Mouse (Mus musculus) urinary bladder, postnatal 25 days (tissue): ENCODE measurements around the gene Dnajc21.

Experiments
- DNase-seq: peaks from one replicate; pipeline ENCODE4 v3.0.0; 2022; ENCODE audit warnings: low spot score

Dnajc21 gene

DNA sequence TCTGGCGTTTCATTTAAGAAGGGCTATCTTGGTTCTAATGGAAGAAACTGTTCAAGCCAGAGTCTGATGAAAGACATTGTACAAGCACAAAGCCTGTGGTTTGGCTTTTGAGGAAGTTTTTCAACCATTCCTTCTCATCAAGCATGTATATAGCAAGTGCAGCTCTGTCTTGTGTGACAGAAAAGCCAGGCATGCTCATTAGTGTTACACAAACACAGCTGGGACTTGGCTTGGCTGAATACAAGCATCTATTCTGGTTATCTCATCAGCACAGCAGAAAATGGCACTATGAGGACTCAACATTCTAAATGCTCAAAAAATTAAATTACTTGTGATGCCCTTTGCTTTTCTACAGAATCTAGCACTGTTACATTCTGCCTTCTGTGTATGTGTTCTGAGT lies 33.4 kb downstream of the Dnajc21 start:
- DNase-seq = no peak

DNA sequence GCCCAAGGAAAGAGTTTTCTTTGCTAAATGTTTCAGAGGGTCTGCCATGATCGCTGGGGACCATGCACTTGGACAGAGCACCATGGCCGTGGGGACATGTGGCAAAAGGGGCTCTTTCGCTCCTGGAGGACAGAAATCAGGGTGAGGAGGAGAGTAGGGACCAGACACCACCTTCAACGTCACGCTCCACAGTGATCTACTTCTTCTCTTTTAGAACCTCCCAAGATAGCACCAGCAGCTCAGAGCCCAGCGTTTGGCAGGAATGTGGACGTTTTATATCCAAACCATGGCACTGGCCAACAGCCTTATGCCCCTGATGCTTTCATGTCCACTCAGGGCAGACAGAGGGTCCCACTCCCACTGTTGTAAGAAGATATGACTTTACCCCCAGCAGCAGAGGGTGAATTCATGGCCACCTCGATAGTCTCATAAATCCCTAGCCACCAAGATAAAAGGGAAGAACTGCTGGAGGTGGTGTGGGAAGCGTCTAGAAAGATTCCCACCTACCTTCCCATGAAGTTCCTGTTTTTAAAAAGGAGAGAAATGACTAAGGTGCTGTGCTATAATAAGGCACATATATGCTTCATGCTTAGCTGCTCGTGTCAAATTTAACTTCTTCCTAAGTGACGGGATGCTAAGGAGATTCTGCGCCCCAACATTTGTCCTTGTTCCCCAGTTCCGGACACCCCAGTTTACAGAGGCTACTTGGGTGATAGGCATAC lies 43.6 kb downstream of the Dnajc21 start:
- no peak for DNase-seq

DNA sequence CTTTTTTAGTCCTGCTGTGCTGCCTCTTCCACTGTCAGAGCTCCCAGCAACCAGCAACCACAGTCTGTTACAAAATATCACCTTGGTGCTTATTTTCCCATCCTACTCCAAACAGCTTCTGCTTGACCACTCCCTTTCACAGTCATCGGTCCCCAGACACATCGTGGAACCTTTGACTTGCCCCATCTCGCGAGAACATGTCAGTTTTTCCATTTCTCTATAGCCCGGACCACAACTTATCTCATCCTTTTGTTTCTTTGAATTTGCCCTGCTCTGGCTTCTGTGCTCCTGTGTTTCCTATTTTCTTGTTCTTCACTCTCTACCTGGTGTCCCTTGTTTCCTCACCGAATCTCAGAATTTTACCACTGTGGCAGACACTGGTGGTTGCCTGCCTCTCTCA lies 44.2 kb downstream of the Dnajc21 start:
- no peak for DNase-seq

DNA sequence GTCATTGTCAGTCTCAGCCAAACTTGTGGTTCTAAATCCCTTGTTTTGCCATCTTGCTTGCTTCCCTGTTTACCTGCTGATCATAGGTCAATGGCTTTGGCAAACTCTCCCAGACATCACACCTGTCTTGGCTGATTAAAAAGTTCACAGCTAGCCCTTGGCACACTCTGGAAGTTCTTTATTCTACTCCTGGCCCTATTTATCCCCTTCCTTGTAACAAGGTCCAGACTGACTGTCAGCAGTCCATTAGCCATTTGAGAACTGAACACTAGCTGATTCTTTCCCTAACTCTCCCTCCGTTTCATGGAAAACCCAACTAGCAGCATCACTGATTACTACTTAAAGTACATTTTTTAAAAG lies 48.6 kb downstream of the Dnajc21 start:
- DNase-seq = no peak

DNA sequence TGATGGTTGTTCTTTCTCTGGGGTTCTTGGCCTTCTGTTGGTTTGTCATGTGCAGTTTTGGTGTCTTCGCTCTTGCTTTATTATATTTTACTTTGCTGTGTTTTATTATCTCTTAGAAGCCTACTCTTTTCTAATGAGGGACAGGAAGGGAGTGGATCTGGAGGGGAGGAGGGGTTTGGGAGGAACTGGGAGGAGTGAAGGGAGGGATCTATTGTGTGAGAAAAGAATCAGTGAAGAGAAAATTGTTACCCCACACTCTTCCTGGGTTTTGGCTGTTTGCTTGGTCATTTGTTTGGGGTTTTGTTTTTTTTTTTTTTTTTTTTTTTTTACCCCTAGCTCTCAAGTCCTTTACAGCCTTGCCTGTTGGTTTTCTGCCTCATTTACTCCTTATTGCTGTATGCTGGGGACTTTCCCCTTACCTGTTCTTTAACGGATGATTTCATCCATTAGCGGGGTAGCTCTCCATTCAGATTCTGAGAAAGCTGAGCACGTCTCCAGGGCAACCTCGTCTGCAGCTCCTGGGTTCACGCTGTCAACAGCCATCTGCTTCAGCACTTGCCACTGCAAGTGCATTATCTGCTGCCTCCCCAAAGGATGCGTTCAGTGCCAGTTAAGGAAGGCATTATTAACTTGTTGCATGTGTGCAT lies 49.1 kb downstream of the Dnajc21 start:
- no peak for DNase-seq

DNA sequence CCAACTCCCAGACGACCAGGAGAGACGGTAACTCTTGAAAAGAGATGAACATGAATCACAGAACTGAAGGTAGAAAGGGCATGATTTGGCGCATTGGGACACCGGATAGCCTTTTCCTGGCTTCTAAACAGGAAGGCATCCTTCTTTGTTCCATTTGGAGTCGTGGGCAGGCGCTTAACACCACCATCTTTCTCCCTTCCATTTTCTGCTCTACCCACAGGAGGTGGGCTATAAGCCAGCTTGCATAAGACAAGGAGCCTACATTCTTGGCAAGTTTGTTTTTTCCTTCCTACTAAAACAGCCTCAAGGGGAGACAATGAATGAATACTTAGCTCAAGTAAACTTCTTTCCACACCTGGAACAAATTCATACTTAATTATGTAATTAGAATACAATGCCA lies 56.7 kb downstream of the Dnajc21 start:
- no peak for DNase-seq

DNA sequence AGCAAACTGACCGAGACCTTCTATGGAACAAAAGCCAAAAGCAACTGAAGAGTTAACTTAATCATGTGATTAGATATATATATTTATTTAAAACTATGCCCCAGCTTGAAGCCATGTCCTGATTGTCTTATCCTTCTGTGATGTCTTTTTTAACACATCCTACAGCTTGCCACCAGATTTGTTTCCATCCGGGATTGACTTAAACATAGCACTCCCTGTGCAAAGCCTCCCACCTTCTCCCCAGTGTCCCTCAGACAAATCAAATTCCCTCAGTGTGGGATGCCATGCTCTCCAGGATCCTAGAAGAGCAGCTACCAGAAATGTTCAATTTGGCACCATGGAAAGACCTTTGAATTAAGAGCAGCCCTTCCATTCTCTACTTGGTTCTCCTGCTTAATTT lies 59.4 kb downstream of the Dnajc21 start:
- DNase-seq = no peak

DNA sequence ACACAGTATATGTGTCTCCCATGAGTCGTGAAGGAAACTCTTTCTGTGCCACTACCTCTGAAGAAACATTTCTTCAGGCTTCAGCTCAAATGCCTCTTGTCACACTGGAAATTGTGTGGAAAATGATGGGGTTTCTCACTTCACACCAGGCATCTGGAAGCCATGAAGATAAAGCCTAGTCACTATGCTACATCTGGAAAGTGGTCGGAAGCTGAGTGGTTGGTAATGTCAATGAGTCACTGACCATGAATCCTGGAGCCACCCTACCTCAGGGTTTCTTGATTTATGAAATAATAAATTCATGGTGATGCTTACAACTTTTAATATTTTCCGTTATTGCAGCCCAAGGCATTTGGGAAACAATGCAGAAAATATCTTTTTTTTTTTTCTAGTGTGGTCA lies 60.5 kb downstream of the Dnajc21 start:
- no peak for DNase-seq

DNA sequence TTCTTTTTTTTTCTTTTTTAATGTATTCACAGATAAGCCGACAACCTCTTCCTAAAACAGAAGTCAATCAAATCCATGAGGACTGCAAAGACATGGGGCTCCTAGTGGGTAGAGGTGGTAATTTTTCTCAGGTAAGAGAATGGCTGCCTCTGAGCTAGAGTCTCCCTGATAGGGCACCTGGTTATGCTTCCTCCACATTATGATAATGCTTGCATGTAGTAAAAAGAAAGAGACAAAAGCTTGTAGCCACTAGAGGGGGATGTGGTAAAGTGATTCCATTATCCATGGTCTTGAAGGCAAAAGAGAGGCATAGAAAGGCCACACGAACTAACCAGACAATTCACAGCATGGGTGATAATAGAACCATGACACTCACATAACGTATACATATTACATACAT lies 69.9 kb downstream of the Dnajc21 start:
- DNase-seq = no peak

DNA sequence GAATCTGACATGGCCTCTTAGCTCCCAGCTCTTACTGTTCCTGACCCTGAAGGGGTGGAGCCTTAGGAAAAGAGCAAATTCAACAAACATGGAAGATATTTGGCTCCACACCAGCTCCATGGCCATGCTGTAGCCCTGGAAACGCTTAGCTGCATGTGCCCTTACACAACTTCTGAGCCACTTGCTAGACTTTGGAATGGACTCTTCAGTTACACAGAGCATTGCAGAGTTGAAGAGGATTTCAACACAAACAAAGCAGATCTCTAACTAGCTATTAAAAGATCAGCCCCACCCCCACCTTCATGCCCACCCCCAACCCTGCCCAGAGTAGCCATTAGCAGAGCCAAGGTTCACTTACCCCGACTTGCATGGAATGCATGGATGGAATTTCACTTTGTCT lies 70.5 kb downstream of the Dnajc21 start:
- no peak for DNase-seq
